Mouse (Mus musculus) thymus, postnatal 10 days (tissue): ENCODE data around the gene Cyp26a1.

Experiments
- DNase-seq, 2 experiments: peaks; one replicate each; pipeline ENCODE4 v3.0.0; 2021; ENCODE audit warnings: low spot score in 2 of 2

The Cyp26a1 gene

GRCm38 (mm10) chr19:37697651-37698272 is at the start of gene Cyp26a1:
Gene Cyp26a1, plus strand, starts transcription at chr19:37697798.
- DNase-seq, result no peak

GRCm38 (mm10) chr19:37647994-37648393 is 49.6 kb upstream of the Cyp26a1 start:
- DNase-seq, result no peak

- DNase-seq, result no peak
Observed at GRCm38 (mm10) chr19:37650526-37650925, 47.1 kb upstream of the Cyp26a1 start.

- no peak for DNase-seq
Observed at GRCm38 (mm10) chr19:37654012-37654411, 43.6 kb upstream of the Cyp26a1 start.

- DNase-seq, result no peak
Observed at GRCm38 (mm10) chr19:37656441-37656840, 41.2 kb upstream of the Cyp26a1 start.

GRCm38 (mm10) chr19:37665256-37665655 is 32.3 kb upstream of the Cyp26a1 start:
- DNase-seq, result no peak

GRCm38 (mm10) chr19:37667855-37668594 is 29.6 kb upstream of the Cyp26a1 start:
- no peak for DNase-seq

- no peak for DNase-seq
Observed at GRCm38 (mm10) chr19:37668657-37669056, 28.9 kb upstream of the Cyp26a1 start.

- no peak for DNase-seq
Observed at GRCm38 (mm10) chr19:37669486-37669885, 28.1 kb upstream of the Cyp26a1 start.

GRCm38 (mm10) chr19:37673393-37673792 is 24.2 kb upstream of the Cyp26a1 start:
- DNase-seq, result no peak

GRCm38 (mm10) chr19:37685281-37685680 is 12.3 kb upstream of the Cyp26a1 start, which contains the start of gene Cyp26c1:
Gene Cyp26c1, plus strand, starts transcription at chr19:37685581.
- no peak for DNase-seq

- DNase-seq, result no peak
Observed at GRCm38 (mm10) chr19:37686347-37686746, 11.3 kb upstream of the Cyp26a1 start.

GRCm38 (mm10) chr19:37686941-37687850 is 10.4 kb upstream of the Cyp26a1 start:
- DNase-seq, result no peak

- DNase-seq, result no peak
Observed at GRCm38 (mm10) chr19:37689478-37689877, 8.1 kb upstream of the Cyp26a1 start.

- DNase-seq, result no peak
Observed at GRCm38 (mm10) chr19:37690716-37691115, 6.9 kb upstream of the Cyp26a1 start.

GRCm38 (mm10) chr19:37692879-37693278 is 4.7 kb upstream of the Cyp26a1 start:
- no peak for DNase-seq

- no peak for DNase-seq
Observed at GRCm38 (mm10) chr19:37695146-37695545, 2.5 kb upstream of the Cyp26a1 start.

GRCm38 (mm10) chr19:37695762-37696602 is 1.6 kb upstream of the Cyp26a1 start:
- no peak for DNase-seq

GRCm38 (mm10) chr19:37696603-37697334 is 829 bp upstream of the Cyp26a1 start:
- DNase-seq, result no peak

- no peak for DNase-seq
Observed at GRCm38 (mm10) chr19:37697335-37697636, 312 bp upstream of the Cyp26a1 start.
